Mouse (Mus musculus): ENCODE measurements around the gene Cd300ld4.

DNA sequence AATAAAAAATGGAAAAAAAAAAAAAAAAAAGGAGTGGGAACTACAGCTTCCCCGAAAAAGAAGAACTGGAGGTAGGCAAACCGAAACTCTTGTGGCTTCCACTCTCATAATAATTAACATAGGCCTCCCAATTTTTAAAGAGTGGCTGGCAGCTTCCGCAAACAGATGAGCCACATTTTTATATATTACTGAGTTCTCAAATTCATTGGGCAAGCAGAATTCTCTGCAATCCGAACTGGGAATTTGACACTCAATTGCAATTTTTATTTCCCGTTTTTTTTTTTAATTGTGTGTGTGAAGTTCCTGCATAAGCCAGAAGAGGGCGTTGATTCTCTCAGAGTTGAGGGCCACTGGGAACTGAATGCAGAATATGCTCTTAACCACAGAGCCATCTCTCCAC is 40.0 kb upstream of the Cd300ld4 start:
- TF ChIP-seq POLR2A (IDR thresholded peaks at IDR 0.05; ENCODE audit: low read depth, low read length) (no peak), CTCF (IDR thresholded peaks at IDR 0.05; ENCODE audit: borderline replicate concordance, insufficient read depth, low read length) (no peak)

All from embryonic fibroblast, embryonic 13.5 days (primary cell).